Mouse (Mus musculus) spleen, adult 2 months (tissue): ENCODE measurements around the gene Nr1i2.

ENCODE experiments used
- CTCF ChIP-seq: fragments of 200-500 bp; IDR thresholded peaks from 2 replicates; pipeline ENCODE4 v1.5.1; 2011; ENCODE audit warnings: mild to moderate bottlenecking, inconsistent platforms; ENCODE audit not compliant: insufficient read depth, insufficient read length, insufficient replicate concordance; ENCODE audit errors: extremely low read depth
- POLR2A ChIP-seq: fragments of 200-500 bp; IDR thresholded peaks from 2 replicates; pipeline ENCODE4 v1.6.1; 2011; ENCODE audit warnings: low read depth, low read length, inconsistent platforms

- TF ChIP-seq CTCF (no peak), POLR2A (no peak)
These were observed 7.7 kb upstream of the Nr1i2 start for GRCm38 (mm10) chr16:38302367-38302766.
